Mouse (Mus musculus) myocyte (in vitro differentiated cells): ENCODE measurements around the gene Mlana. TPM values are rescaled to one million over a fixed set of nuclear protein-coding genes. Genes with fewer than 3 reads are reported as not detected.

ENCODE experiments used
- H3K27me3 ChIP-seq: one replicate; pipeline ENCODE4 v1.6.1; 2011; ENCODE audit not compliant: control insufficient read depth, insufficient read depth, insufficient read length
- H3K36me3 ChIP-seq: one replicate; pipeline ENCODE4 v1.6.1; 2011; ENCODE audit not compliant: control insufficient read depth, insufficient read depth
- H3K4me2 ChIP-seq: one replicate; pipeline ENCODE4 v1.6.1; 2011; ENCODE audit warnings: low read depth, control low read depth
- H3K4me3 ChIP-seq: one replicate; pipeline ENCODE4 v1.5.1; 2011; ENCODE audit warnings: mild to moderate bottlenecking, control low read depth, moderate library complexity
- H3K79me2 ChIP-seq: one replicate; pipeline ENCODE4 v1.6.1; 2011; ENCODE audit not compliant: control insufficient read depth, insufficient read depth
- H3ac ChIP-seq: one replicate; pipeline ENCODE4 v1.6.1; 2011; ENCODE audit not compliant: control insufficient read depth, insufficient read length
- CEBPB ChIP-seq: IDR thresholded peaks from 2 replicates; pipeline ENCODE4 v1.6.1; 2011; ENCODE audit warnings: mild to moderate bottlenecking, moderate library complexity; ENCODE audit not compliant: poor library complexity, insufficient read depth, severe bottlenecking
- E2F4 ChIP-seq: IDR thresholded peaks from one replicate; pipeline ENCODE4 v1.6.1; 2011; ENCODE audit warnings: mild to moderate bottlenecking, control low read depth, moderate library complexity; ENCODE audit not compliant: insufficient read depth
- MAX ChIP-seq: IDR thresholded peaks from one replicate; pipeline ENCODE4 v1.6.1; 2011; ENCODE audit warnings: low read depth, mild to moderate bottlenecking, control low read depth
- MYOD1 ChIP-seq, 3 experiments: IDR thresholded peaks; one replicate each; pipeline ENCODE4 v1.6.1; 2011; ENCODE audit warnings: control low read depth in 2 of 3, low read depth in 2 of 3, mild to moderate bottlenecking in 2 of 3, moderate library complexity in 1 of 3; ENCODE audit not compliant: insufficient read length in 2 of 3, control insufficient read depth in 1 of 3
- MYOG ChIP-seq, 3 experiments: IDR thresholded peaks; one replicate each; pipeline ENCODE4 v1.6.1; 2011; ENCODE audit warnings: control low read depth in 2 of 3, low read depth in 2 of 3, mild to moderate bottlenecking in 2 of 3; ENCODE audit not compliant: insufficient read length in 2 of 3, control insufficient read depth in 1 of 3, insufficient read depth in 1 of 3
- POLR2A ChIP-seq: IDR thresholded peaks from one replicate; pipeline ENCODE4 v1.6.1; 2011; ENCODE audit warnings: low read depth, mild to moderate bottlenecking, control low read depth, moderate library complexity; ENCODE audit not compliant: insufficient read length
- POLR2AphosphoS2 ChIP-seq: IDR thresholded peaks from one replicate; pipeline ENCODE4 v1.6.1; 2011; ENCODE audit warnings: low read depth, control low read depth; ENCODE audit not compliant: insufficient read length
- REST ChIP-seq: IDR thresholded peaks from one replicate; pipeline ENCODE4 v1.6.1; 2011; ENCODE audit warnings: mild to moderate bottlenecking, control low read depth, moderate library complexity; ENCODE audit not compliant: insufficient read depth, insufficient read length
- SRF ChIP-seq: IDR thresholded peaks from one replicate; pipeline ENCODE4 v1.6.1; 2011; ENCODE audit warnings: low read depth; ENCODE audit not compliant: control insufficient read depth, insufficient read length
- TCF12 ChIP-seq: IDR thresholded peaks from one replicate; pipeline ENCODE4 v1.6.1; 2011; ENCODE audit warnings: mild to moderate bottlenecking, control low read depth; ENCODE audit not compliant: poor library complexity, insufficient read depth, severe bottlenecking
- TCF3 ChIP-seq: IDR thresholded peaks from one replicate; pipeline ENCODE4 v1.6.1; 2011; ENCODE audit warnings: low read depth, control low read depth; ENCODE audit not compliant: insufficient read length
- USF1 ChIP-seq: IDR thresholded peaks from one replicate; pipeline ENCODE4 v1.6.1; 2011; ENCODE audit warnings: low read depth, mild to moderate bottlenecking, control low read depth, moderate library complexity
- polyA plus RNA-seq: library from polyadenylated mRNA; unstranded; fragments of >200 nt; fragmentation: generic; extraction: Trizol; gene quantifications from one replicate; pipeline ENCODE4 v1.2.1, GENCODE M21; 2012; ENCODE audit warnings: missing spikeins

The Mlana gene
- polyA plus RNA-seq, 1 experiment, result not detected

DNA sequence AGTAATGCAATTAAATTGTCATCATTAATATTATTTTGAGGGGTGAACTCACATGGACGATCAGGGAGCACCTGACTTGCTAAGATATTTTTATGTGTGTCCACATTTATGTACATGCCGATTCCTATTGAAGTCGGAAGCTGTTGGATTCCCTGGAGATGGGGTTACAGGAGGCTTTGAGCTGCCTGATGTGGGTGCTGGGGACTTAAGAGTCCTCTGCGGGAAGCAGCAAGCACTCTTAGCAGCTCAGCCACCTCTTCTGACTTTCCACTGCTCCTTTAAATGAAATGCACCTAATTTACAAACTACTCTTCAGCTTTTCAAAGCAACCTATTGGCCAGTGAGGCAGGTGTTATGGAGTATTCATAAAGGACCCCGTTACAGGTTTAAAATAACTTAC is 10.8 kb downstream of the Mlana start:
- Histone ChIP-seq H3K79me2 (no peaks in the 10 kb centered on the region), H3K36me3 (no peaks in the 10 kb centered on the region), H3K27me3 (no peaks in the 10 kb centered on the region), H3K4me2 (no peak overlapping the region), H3ac (no peak overlapping the region), H3K4me3 (no peak overlapping the region)
- no peak for TF ChIP-seq CEBPB
- TF ChIP-seq MYOD1 (IDR thresholded peaks at IDR 0.05; ENCODE audit: control insufficient read depth in 1 of 3, insufficient read length in 2 of 3, low read depth in 2 of 3), result no peak
- TF ChIP-seq USF1, result no peak
- TF ChIP-seq POLR2A, result no peak
- TF ChIP-seq MYOG (IDR thresholded peaks at IDR 0.05; ENCODE audit: control insufficient read depth in 1 of 3, insufficient read depth in 1 of 3, insufficient read length in 2 of 3, low read depth in 2 of 3), result no peak
- no peak for TF ChIP-seq POLR2AphosphoS2
- no peak for TF ChIP-seq TCF3
- no peak for TF ChIP-seq TCF12

DNA sequence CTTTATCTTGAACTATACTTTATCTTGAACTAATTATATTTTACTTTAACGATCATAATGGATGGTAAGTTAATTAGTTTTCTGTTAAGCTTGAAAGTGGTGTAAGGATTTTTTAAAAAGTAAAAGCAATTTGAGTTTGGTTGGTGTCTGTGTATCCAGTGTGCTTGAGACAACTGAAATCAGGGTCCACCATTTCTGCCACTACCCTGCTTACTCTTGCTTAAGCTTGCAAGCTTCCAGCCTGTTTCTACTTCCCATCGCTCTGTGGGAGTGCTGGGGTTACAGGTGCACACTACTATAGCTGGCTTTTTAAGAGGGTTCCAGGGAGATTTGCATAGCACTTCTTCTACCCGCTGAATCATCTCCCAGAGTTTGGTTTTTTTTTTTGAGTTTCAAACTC is 11.8 kb downstream of the Mlana start:
- H3K79me2 ChIP-seq, result no peaks in the 10 kb centered on the region
- H3K27me3 ChIP-seq, result no peaks in the 10 kb centered on the region
- H3K36me3 ChIP-seq, result no peaks in the 10 kb centered on the region
- no peak for TF ChIP-seq MYOG (IDR thresholded peaks at IDR 0.05; ENCODE audit: control insufficient read depth in 1 of 3, insufficient read depth in 1 of 3, insufficient read length in 2 of 3, low read depth in 2 of 3)
- TF ChIP-seq POLR2A, result no peak
- no peak for TF ChIP-seq E2F4
- TF ChIP-seq MAX, result no peak
- no peak for TF ChIP-seq TCF3
- no peak for TF ChIP-seq TCF12
- TF ChIP-seq SRF, result no peak
- no peak for TF ChIP-seq USF1
- no peak for TF ChIP-seq REST
- TF ChIP-seq POLR2AphosphoS2, result no peak
- TF ChIP-seq MYOD1 (IDR thresholded peaks at IDR 0.05; ENCODE audit: control insufficient read depth in 1 of 3, insufficient read length in 2 of 3, low read depth in 2 of 3), result no peak
- no peak for TF ChIP-seq CEBPB
- no peak overlapping the region for H3K4me2 ChIP-seq
- H3ac ChIP-seq, result no peak overlapping the region
- no peak overlapping the region for H3K4me3 ChIP-seq

DNA sequence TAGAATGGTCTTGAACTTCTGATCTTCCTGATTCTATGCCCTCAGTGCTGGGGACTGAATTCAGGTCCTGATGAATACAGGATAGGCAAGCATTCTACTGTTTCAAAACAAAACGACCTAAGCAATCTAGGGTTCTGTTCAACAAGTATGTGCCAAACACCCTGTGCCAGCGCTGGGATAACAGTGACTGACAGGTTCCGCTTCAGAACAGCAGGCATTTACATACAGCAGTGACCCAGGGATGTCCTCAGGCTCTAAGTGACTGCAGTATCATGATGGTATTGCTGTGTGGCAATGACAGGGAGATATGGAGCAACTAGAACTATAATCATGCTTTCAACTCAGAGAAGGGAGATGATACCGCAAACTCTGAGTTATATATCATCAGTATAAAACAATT is 15.8 kb downstream of the Mlana start:
- H3ac ChIP-seq, result no peak overlapping the region
- TF ChIP-seq MAX, result no peak
- TF ChIP-seq MYOG (IDR thresholded peaks at IDR 0.05; ENCODE audit: control insufficient read depth in 1 of 3, insufficient read depth in 1 of 3, insufficient read length in 2 of 3, low read depth in 2 of 3), result no peak
- no peak for TF ChIP-seq TCF12
- TF ChIP-seq POLR2AphosphoS2, result no peak
- no peak for TF ChIP-seq SRF
- no peak for TF ChIP-seq MYOD1 (IDR thresholded peaks at IDR 0.05; ENCODE audit: control insufficient read depth in 1 of 3, insufficient read length in 2 of 3, low read depth in 2 of 3)
- no peak for TF ChIP-seq CEBPB
- TF ChIP-seq POLR2A, result no peak
- no peak for TF ChIP-seq USF1
- TF ChIP-seq E2F4, result no peak
- TF ChIP-seq TCF3, result no peak
- no peak for TF ChIP-seq REST
- H3K27me3 ChIP-seq, result no peaks in the 10 kb centered on the region
- H3K4me3 ChIP-seq, result no peak overlapping the region
- H3K36me3 ChIP-seq, result peaks cover 18% of the 10 kb centered on the region
- H3K4me2 ChIP-seq, result no peak overlapping the region
- H3K79me2 ChIP-seq, result no peaks in the 10 kb centered on the region

DNA sequence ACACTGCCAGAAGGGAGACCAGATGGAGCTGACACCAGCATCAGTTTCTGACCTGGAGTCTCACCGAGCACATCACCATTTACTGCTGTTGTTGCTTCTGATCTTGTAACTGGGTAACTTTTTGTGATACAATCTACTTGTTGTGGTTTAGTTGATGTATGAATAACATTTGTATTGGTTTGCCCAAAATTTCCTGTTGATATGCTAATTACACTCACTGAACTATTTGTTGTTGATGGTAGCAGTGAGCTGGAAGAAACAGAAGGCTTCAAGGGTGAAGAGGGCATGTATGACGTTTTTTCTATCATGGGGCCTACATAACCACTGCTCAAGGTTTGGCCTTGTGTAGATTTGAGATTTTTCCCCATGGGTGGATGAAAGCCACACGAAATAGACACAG is 20.2 kb downstream of the Mlana start:
- peaks cover 35% of the 10 kb centered on the region for H3K36me3 ChIP-seq
- H3K4me3 ChIP-seq, result no peak overlapping the region
- no peak for TF ChIP-seq TCF12
- TF ChIP-seq CEBPB, result no peak
- TF ChIP-seq MYOD1 (IDR thresholded peaks at IDR 0.05; ENCODE audit: control insufficient read depth in 1 of 3, insufficient read length in 2 of 3, low read depth in 2 of 3), result no peak
- no peak for TF ChIP-seq POLR2AphosphoS2
- TF ChIP-seq E2F4, result no peak
- no peak for TF ChIP-seq USF1
- TF ChIP-seq POLR2A, result no peak
- TF ChIP-seq REST, result no peak
- TF ChIP-seq MAX, result no peak
- TF ChIP-seq TCF3, result no peak
- no peak for TF ChIP-seq SRF
- TF ChIP-seq MYOG (IDR thresholded peaks at IDR 0.05; ENCODE audit: control insufficient read depth in 1 of 3, insufficient read depth in 1 of 3, insufficient read length in 2 of 3, low read depth in 2 of 3), result no peak
- no peaks in the 10 kb centered on the region for H3K79me2 ChIP-seq
- no peak overlapping the region for H3ac ChIP-seq
- no peaks in the 10 kb centered on the region for H3K27me3 ChIP-seq
- no peak overlapping the region for H3K4me2 ChIP-seq

DNA sequence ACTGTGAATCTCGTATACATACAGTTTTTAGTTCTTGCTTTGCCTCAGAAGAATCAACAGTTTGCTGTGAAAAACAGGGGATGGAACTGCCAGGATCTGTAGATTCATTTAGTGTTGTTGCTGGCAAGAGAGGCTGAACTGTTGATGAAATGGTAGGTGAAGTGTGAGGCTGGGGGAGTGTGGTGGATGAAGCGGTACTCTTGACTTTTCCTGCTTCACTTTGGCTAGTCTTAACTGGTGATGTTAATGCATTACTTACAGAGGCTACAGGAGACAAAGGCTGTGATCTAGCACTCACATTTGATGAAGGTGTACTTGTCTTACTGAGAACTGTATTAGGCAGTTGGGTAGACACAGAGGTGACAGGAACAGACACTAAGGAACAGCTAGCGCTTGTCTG is 20.9 kb downstream of the Mlana start:
- H3K36me3 ChIP-seq, result peaks cover 35% of the 10 kb centered on the region
- no peak overlapping the region for H3ac ChIP-seq
- H3K4me2 ChIP-seq, result no peak overlapping the region
- no peak for TF ChIP-seq USF1
- TF ChIP-seq POLR2AphosphoS2, result no peak
- no peak for TF ChIP-seq SRF
- no peak for TF ChIP-seq MAX
- no peak for TF ChIP-seq POLR2A
- no peak for TF ChIP-seq MYOG (IDR thresholded peaks at IDR 0.05; ENCODE audit: control insufficient read depth in 1 of 3, insufficient read depth in 1 of 3, insufficient read length in 2 of 3, low read depth in 2 of 3)
- no peak for TF ChIP-seq E2F4
- TF ChIP-seq MYOD1 (IDR thresholded peaks at IDR 0.05; ENCODE audit: control insufficient read depth in 1 of 3, insufficient read length in 2 of 3, low read depth in 2 of 3), result no peak
- TF ChIP-seq TCF3, result no peak
- TF ChIP-seq CEBPB, result no peak
- TF ChIP-seq REST, result no peak
- TF ChIP-seq TCF12, result no peak
- H3K79me2 ChIP-seq, result no peaks in the 10 kb centered on the region
- H3K27me3 ChIP-seq, result no peaks in the 10 kb centered on the region
- H3K4me3 ChIP-seq, result no peak overlapping the region
